Mouse (Mus musculus) cerebellum, postnatal 25 days (tissue): ENCODE data around the gene Gabpb1.

ENCODE experiments used
- DNase-seq, 2 experiments: peaks; one replicate each; pipeline ENCODE4 v3.0.0; 2021; ENCODE audit warnings: mixed read lengths in 2 of 2

Gabpb1 gene

DNA sequence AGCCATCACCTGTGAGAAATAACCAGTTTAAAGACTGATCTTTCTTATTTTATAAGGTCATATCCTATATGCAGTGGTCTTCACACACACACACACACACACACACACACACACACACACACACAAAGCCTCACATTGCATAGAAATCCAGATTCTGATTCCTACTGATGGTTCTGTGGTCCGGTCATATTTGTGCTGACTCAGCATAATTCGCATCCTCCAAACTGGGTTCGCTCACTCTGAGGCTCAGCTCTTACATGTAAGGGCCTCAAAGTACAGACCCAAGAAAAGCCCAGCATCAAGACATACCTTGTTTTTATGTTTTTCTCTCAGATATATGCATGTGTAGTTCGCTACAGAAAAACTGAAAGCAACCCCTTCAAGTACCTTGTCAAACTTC, 84.8 kb downstream of the Gabpb1 start:
- DNase-seq, result no peak

GRCm38 (mm10) chr2:126587468-126587867, 88.7 kb downstream of the Gabpb1 start:
- DNase-seq, result no peak

DNA sequence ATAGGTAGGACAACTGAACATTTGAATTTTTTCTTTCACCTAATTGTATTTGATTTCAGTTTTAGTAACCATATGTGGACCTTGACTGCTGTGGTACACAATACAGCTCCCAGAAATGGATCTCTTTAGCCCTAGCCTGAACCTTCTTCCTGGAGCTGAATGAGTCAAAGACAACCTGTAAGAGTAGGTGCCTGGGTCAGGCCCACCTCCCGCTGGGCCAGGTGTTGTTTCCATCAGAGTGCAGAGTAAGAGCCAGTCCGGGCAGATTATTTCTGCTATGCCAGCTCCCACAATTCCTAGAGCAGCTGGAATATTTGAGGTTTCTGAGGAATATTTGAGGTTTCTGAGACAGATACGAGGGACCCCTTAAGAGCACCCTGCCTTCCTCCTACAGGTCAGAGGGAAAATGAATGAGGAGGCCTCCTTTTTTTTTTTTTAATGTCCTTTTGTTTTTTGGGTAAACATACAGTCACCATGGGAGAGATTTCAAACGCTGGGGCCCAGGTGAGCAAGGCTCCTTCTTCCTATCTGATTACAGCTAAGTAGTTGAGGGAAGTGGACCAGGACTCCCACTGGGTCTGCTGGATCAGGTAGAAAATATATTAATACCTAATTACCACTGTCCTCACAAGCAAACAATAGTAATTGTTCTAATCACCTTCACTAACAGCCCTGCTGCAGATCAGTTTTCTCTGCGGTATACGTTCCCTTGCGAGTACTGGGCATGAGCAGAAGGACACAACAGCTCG, 91.3 kb downstream of the Gabpb1 start:
- no peak for DNase-seq

DNA sequence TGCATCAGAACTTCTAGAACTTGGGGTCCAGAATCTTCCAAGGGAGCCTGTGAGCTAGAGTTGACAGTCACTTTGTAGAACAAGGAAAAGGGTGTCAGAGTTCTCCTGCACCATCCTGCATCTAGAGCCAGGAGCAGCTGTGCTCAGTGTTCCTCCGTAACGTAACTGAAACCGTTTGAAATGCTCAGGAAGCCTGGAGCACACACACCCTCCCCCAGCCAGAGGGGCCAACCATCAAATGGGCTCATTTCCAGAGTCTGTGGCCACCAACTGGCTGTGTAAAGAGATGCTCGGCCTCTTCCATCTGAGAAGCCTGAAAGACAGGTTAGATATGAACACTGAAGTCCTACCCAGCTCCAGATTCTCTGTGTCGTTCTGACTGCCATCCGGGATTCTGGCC, 92.2 kb downstream of the Gabpb1 start:
- no peak for DNase-seq

- no peak for DNase-seq
These were observed 96.9 kb downstream of the Gabpb1 start for GRCm38 (mm10) chr2:126579282-126579681.
